Mouse (Mus musculus) skeletal muscle tissue, postnatal 0 days (tissue): ENCODE results near the gene Nlrp4e. TPM values are rescaled to one million over a fixed set of nuclear protein-coding genes. Genes with fewer than 3 reads are reported as not detected.

Experiments
- microRNA-seq, 2 experiments: library from miRNA; unstranded; fragments of <30 nt; microRNA quantifications; one replicate each; pipeline ENCODE4; 2016
- polyA plus RNA-seq: library from polyadenylated mRNA; unstranded; fragments of >200 nt; fragmentation: Nextera tagmentation; extraction: Ambion mirVana; gene quantifications from 2 replicates; pipeline ENCODE4 v1.2.1, GENCODE M21; 2015

Nlrp4e gene
- not detected in 2 replicates for polyA plus RNA-seq

DNA sequence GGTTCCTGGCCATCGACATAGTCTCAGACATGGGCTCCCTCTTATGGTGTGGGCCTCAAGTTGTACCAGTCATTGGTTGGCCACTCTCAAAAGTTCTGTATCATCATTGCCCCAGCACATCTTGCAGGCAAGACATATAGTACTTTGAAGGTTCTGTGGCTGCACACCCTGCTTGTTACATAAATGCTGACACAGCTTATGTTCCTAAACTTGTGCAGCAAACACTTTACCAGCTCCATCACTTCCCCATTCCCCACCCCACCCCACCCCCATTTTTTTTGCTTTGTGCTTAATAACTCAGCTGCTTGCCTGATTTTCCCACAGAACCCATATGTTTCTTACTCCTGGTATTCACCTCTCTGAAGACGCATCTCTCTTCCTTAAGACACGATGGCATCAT lies at the start of gene Nlrp4e:
TSS of gene Nlrp4e (plus strand) at position 301 of the 400 bp plus-strand sequence.

DNA sequence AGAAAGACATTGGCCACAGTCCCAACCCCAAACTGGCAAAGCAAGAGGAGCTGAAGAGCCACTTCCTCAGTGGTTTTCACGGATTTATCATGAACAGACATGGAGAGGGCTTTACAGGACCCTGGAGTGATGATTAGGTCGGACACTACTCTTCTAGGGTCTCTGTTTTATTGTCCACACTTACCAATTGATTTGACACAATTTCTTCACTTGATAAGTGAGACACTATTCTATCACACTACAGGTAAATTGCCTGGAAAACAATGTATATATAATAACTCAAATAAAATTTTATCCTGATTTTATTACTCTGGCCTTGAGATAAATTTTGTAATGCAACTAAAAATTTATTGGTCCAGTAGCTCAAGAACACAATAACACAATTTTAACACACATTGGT lies 49.4 kb upstream of the Nlrp4e start, which contains the start of gene Vmn1r166:
TSS of gene Vmn1r166 (minus strand) at position 101 of the 400 bp plus-strand sequence.

GRCm38 (mm10) chr7:23278800-23279199 lies 22.2 kb upstream of the Nlrp4e start, which contains the start of gene Gm6902:
Gene Gm6902, minus strand, starts transcription at chr7:23278900.

GRCm38 (mm10) chr7:23385589-23385988 lies 84.6 kb downstream of the Nlrp4e start, which contains the start of gene Nlrp5:
Gene Nlrp5, plus strand, starts transcription at chr7:23385889.

Small RNA genes within 50 kb of the gene (microRNA-seq; reads per million reads assigned to microRNA genes)
- 0 reads per million in 2 experiments for gene Gm25196

Other genes with a start within 250 kb of the Nlrp4e start
- not detected in 2 replicates for gene Vmn1r163, start 245.7 kb upstream of the Nlrp4e start, polyA plus RNA-seq
- gene Gm8720, start 233.7 kb upstream of the Nlrp4e start, polyA plus RNA-seq, result not detected in 2 replicates
- not detected in 2 replicates for gene Gm10662, start 156.7 kb upstream of the Nlrp4e start, polyA plus RNA-seq
- gene Vmn1r165, start 83.9 kb upstream of the Nlrp4e start, polyA plus RNA-seq, result not detected in 2 replicates
- not detected in 2 replicates for gene Vmn1r166, start 49.5 kb upstream of the Nlrp4e start, polyA plus RNA-seq
- gene Gm6902, start 22.3 kb upstream of the Nlrp4e start, polyA plus RNA-seq, result not detected in 2 replicates
- gene Nlrp5, start 84.7 kb downstream of the Nlrp4e start, polyA plus RNA-seq, result not detected in 2 replicates
- not detected in 2 replicates for gene Vmn1r167, start 206.0 kb downstream of the Nlrp4e start, polyA plus RNA-seq
- gene Vmn1r168, start 238.5 kb downstream of the Nlrp4e start, polyA plus RNA-seq, result not detected in 2 replicates